Mouse (Mus musculus) G1E (cell line): ENCODE measurements around the gene Mtap. TPM values are rescaled to one million over a fixed set of nuclear protein-coding genes. Genes with fewer than 3 reads are reported as not detected.

Experiments used
- ATAC-seq: 2 replicates; pipeline ENCODE4 v1.8.0; 2016; ENCODE audit warnings: mild to moderate bottlenecking; ENCODE audit not compliant: insufficient number of reproducible peaks, poor library complexity, low FRiP score, severe bottlenecking; ENCODE audit errors: extremely low read depth
- DNase-seq: peaks from one replicate; pipeline ENCODE4 v3.0.0; 2012; ENCODE audit warnings: low spot score
- H3K27me3 ChIP-seq: 2 replicates; pipeline ENCODE4 v1.6.1; 2012; ENCODE audit warnings: mild to moderate bottlenecking, low read length, inconsistent platforms; ENCODE audit not compliant: insufficient read depth
- H3K36me3 ChIP-seq: replicated peaks from 2 replicates; pipeline ENCODE3; 2012; ENCODE audit warnings: mild to moderate bottlenecking, inconsistent platforms
- H3K4me1 ChIP-seq: 2 replicates; pipeline ENCODE4 v1.6.1; 2012; ENCODE audit warnings: low read depth, low read length, inconsistent platforms, mixed read lengths; ENCODE audit not compliant: insufficient read depth
- H3K4me3 ChIP-seq: 2 replicates; pipeline ENCODE4 v1.5.1; 2012; ENCODE audit warnings: low read depth, mild to moderate bottlenecking, inconsistent platforms, low read length, moderate library complexity, mixed read lengths
- H3K9me3 ChIP-seq: replicated peaks from 2 replicates; pipeline ENCODE4 v1.6.1; 2012; ENCODE audit warnings: inconsistent platforms
- CTCF ChIP-seq: IDR thresholded peaks from 2 replicates; pipeline ENCODE4 v1.5.1; 2012; ENCODE audit warnings: low read depth, low read length, inconsistent platforms, mixed read lengths
- GATA1 ChIP-seq: IDR thresholded peaks from 2 replicates; pipeline ENCODE4 v1.6.1; 2012; ENCODE audit warnings: borderline replicate concordance, low read length, inconsistent platforms, mixed read lengths
- GATA2 ChIP-seq: IDR thresholded peaks from 2 replicates; pipeline ENCODE4 v1.6.1; 2012; ENCODE audit warnings: low read depth, low read length, inconsistent platforms, borderline replicate concordance
- POLR2AphosphoS5 ChIP-seq: IDR thresholded peaks from 2 replicates; pipeline ENCODE4 v1.6.1; 2012; ENCODE audit warnings: low read depth, low read length, inconsistent platforms; ENCODE audit not compliant: insufficient replicate concordance
- TAL1 ChIP-seq: conservative IDR thresholded peaks from 2 replicates; pipeline ENCODE4 v1.6.1; 2012; ENCODE audit warnings: low read depth, low read length, inconsistent platforms, mixed read lengths
- polyA plus RNA-seq: library from polyadenylated mRNA; stranded (reverse); fragments of >175 nt; gene quantifications from 2 replicates; pipeline ENCODE4 v1.2.3, GENCODE M21; 2012
- total RNA-seq, 2 experiments: library from RNA; stranded (forward) in 1 of 2; stranded (reverse) in 1 of 2; fragments of 200-1000 nt in 1 of 2; fragments of >200 nt in 1 of 2; fragmentation: Nextera tagmentation in 1 of 2; gene quantifications; 2 replicates each; pipeline ENCODE4 v1.2.3; 2014 to 2017

Mtap gene
- total and polyA plus RNA-seq, 3 experiments: 0.27 TPM; not detected in 2

- DNase-seq (no peak), ATAC-seq (peak; percentile 58)
- no peaks in the 10 kb centered on the region for H3K27me3 ChIP-seq
- H3K9me3 ChIP-seq: peaks cover 20% of the 10 kb centered on the region
- TF ChIP-seq CTCF (no peak), GATA1 (no peak), GATA2 (no peak), TAL1 (no peak), POLR2AphosphoS5 (no peak)
- no peaks in the 10 kb centered on the region for H3K36me3 ChIP-seq
- H3K4me1 ChIP-seq: no peaks in the 10 kb centered on the region
- H3K4me3 ChIP-seq: no peak overlapping the region
These were observed 75.3 kb downstream of the Mtap start for GRCm38 (mm10) chr4:89212178-89212577.

Other genes starting within 250 kb of the Mtap start
- gene Cdkn2a, start 157.5 kb downstream of the Mtap start, total RNA-seq (2014; fragmentation: Nextera tagmentation): not detected in 2 replicates
- not detected in 2 replicates for gene Cdkn2a, start 157.5 kb downstream of the Mtap start, total RNA-seq (2017)
- not detected in 2 replicates for gene Cdkn2a, start 157.5 kb downstream of the Mtap start, polyA plus RNA-seq
- gene Cdkn2b, start 173.9 kb downstream of the Mtap start, total RNA-seq (2014; fragmentation: Nextera tagmentation): 0.53 TPM in 1 of 2 replicates, not detected in the other
- 0.23 and 0.33 TPM in 2 replicates for gene Cdkn2b, start 173.9 kb downstream of the Mtap start, total RNA-seq (2017)
- gene Cdkn2b, start 173.9 kb downstream of the Mtap start, polyA plus RNA-seq: not detected in 2 replicates